Mouse (Mus musculus) intestine, embryonic 15.5 days (tissue): ENCODE data around the gene Entpd1. TPM values are rescaled to one million over a fixed set of nuclear protein-coding genes. Genes with fewer than 3 reads are reported as not detected.
"Not testable (repeated sequence)": the region's sequence is repeated elsewhere in the genome, so short reads cannot be mapped to it uniquely, and the experiment has no call there.

Source experiments
- ATAC-seq: fragments of 200-750 bp; cut with Nextera tagmentation; 2 replicates; pipeline ENCODE4 v1.8.0; 2017; ENCODE audit warnings: moderate TSS enrichment, moderate library complexity
- H3K27ac ChIP-seq: fragments of 300-500 bp; sonication (generic); 2 replicates; pipeline ENCODE4 v1.5.1; 2015; ENCODE audit warnings: mild to moderate bottlenecking, inconsistent platforms
- H3K27me3 ChIP-seq: fragments of 300-500 bp; sonication (generic); replicated peaks from 2 replicates; pipeline ENCODE4 v1.6.1; 2015; ENCODE audit warnings: inconsistent platforms
- H3K36me3 ChIP-seq: fragments of 300-500 bp; sonication (generic); 2 replicates; pipeline ENCODE4 v1.6.1; 2015; ENCODE audit warnings: inconsistent platforms
- H3K4me1 ChIP-seq: fragments of 300-500 bp; sonication (generic); replicated peaks from 2 replicates; pipeline ENCODE4 v1.6.1; 2015; ENCODE audit warnings: inconsistent platforms
- H3K4me2 ChIP-seq: fragments of 300-500 bp; sonication (generic); replicated peaks from 2 replicates; pipeline ENCODE4 v1.6.1; 2015; ENCODE audit warnings: mild to moderate bottlenecking, inconsistent platforms
- H3K4me3 ChIP-seq: fragments of 300-500 bp; sonication (generic); replicated peaks from 2 replicates; pipeline ENCODE4 v1.5.1; 2015; ENCODE audit warnings: inconsistent platforms
- H3K9ac ChIP-seq: fragments of 300-500 bp; sonication (generic); 2 replicates; pipeline ENCODE4 v1.6.1; 2015; ENCODE audit warnings: inconsistent platforms
- H3K9me3 ChIP-seq: fragments of 300-500 bp; sonication (generic); 2 replicates; pipeline ENCODE4 v1.6.1; 2016; ENCODE audit warnings: inconsistent platforms
- WGBS: fragments of 180-500 bp; shearing (Covaris S2); methylation state at CpG from one replicate; pipeline ENCODE4 v1.1.7; 2015; 5-methylcytosine and 5-hydroxymethylcytosine counted together
- polyA plus RNA-seq: library from polyadenylated mRNA; unstranded; fragments of >200 nt; fragmentation: Nextera tagmentation; extraction: Ambion mirVana; gene quantifications from 2 replicates; pipeline ENCODE4 v1.2.1, GENCODE M21; 2015

Entpd1 gene
- polyA plus RNA-seq, 1 experiment from 2014 or later = 7.8 TPM

DNA sequence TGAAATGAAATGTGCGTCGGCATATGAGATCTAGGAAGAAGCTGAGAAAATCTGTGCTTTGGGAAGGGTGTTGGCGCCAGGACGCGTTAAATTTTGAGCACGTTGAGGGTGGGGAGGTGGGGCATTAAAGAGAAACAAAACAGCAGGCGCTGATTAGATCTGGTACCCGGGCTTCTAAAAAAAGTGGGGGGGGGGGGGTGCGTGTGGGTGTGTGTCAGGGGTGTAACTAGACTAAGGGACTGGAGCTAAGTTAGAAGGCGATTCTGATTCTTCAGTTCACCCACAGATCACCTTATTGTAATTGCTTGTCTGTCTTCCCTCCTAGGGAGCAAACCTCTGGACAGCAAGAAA is 22.7 kb upstream of the Entpd1 start:
- Histone ChIP-seq H3K4me3 (peak overlapping the region; percentile 86), H3K4me1 (peaks cover 5% of the 10 kb centered on the region), H3K4me2 (peak overlapping the region; percentile 71), H3K36me3 (no peaks in the 10 kb centered on the region), H3K27ac (peak overlapping the region; percentile 77), H3K9ac (peak overlapping the region; percentile 22), H3K9me3 (no peaks in the 10 kb centered on the region), H3K27me3 (no peaks in the 10 kb centered on the region)
- WGBS = under 1% methylated on average over 10 of the region's 10 CpGs
- ATAC-seq = no peak

DNA sequence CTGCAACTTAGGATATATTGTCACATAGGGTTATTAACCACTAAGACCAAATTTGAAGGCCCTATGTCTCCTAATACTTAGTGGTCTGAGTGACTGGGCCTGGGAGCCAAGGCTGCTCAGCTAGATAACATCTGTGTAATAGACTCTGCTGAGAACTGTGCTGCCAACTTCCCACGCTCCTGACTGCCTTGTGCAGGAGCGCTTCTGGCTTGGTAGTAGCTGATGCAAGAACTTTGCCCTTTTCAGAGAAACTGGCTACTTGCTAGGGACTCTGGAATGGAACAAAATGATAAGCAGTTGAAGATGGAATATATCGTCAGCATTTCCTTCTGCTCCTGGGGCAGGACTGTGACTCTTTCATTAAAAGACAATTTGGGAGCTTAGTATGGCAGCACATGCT is 16.9 kb upstream of the Entpd1 start:
- Histone ChIP-seq H3K36me3 (no peaks in the 10 kb centered on the region), H3K27me3 (no peaks in the 10 kb centered on the region), H3K4me3 (no peak overlapping the region), H3K9ac (no peak overlapping the region), H3K4me1 (no peaks in the 10 kb centered on the region), H3K27ac (no peak overlapping the region), H3K4me2 (no peak overlapping the region), H3K9me3 (no peaks in the 10 kb centered on the region)
- WGBS = 71% methylated on average over 3 of the region's 3 CpGs
- ATAC-seq = peak; percentile 78

DNA sequence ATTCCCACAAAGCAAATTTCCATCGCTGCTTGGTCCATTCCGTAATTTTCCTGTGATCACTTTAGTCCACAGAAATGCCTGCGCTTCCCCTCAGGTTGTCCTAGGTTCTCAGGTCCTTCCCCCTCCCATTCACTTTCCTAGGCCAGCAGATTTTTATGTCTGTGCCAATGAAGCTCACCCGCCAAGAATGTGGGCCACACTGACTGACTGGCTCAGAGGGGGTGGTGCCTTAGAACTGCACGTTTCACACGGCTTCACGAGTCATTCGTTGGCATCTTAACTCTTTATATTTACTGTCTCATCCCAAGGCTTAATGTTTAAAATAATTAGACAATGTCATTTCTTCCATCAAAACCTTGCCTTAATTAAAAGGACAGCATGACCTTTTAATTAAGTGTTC is 16.3 kb upstream of the Entpd1 start:
- Histone ChIP-seq H3K27ac (no peak overlapping the region), H3K36me3 (no peaks in the 10 kb centered on the region), H3K9ac (no peak overlapping the region), H3K4me2 (no peak overlapping the region), H3K4me1 (no peaks in the 10 kb centered on the region), H3K27me3 (no peaks in the 10 kb centered on the region), H3K9me3 (no peaks in the 10 kb centered on the region), H3K4me3 (no peak overlapping the region)
- ATAC-seq = no peak
- WGBS = 83% methylated on average over 8 of the region's 8 CpGs

DNA sequence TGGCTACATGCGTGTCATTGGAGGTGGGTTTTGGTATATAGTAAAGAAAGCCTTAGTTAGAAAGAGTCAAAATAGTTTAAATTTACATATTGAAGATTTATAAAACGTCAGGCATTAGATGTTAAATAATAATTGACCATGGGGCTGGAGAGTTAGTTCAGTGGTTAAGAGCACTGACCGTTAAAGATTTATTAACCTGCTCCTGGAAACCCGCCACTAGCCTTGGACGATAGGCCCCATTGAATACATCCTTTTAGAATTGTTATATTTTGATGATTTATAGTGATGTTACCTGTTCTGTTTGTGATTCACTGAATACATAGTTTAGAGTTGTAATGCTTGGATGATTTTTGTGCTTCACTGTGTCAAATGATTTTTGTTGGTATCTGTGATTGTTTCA is 11.3 kb upstream of the Entpd1 start:
- not testable (repeated sequence) for H3K4me1 ChIP-seq, H3K4me3 ChIP-seq, H3K36me3 ChIP-seq, H3K27me3 ChIP-seq, H3K27ac ChIP-seq, H3K4me2 ChIP-seq, H3K9me3 ChIP-seq, H3K9ac ChIP-seq, ATAC-seq
- whole genome bisulfite sequencing = 88% methylated on average over 5 of the region's 5 CpGs

DNA sequence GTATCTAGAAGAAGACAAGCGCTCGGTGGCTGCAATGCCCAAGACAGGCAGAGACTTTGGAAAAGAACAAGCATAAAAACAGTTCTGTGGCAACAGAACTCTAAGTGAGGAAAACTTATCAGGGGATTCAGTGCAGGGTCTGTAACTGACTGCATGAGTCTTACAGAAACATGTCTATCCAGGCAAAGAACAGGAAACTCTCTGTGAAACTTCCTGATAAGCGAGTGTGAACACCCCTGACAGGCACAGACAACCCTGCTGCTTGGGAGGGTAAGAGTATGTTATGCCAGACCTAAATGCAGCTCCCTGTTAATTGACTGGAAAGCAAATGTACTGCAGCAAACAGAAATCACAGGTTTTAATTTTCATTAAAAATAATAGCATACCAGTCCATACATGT is 10.3 kb upstream of the Entpd1 start:
- Histone ChIP-seq H3K4me3 (no peak overlapping the region), H3K9ac (no peak overlapping the region), H3K4me1 (no peaks in the 10 kb centered on the region), H3K36me3 (0 out of 2 replicates have a peak, but pooled peaks cover 4% of the 10 kb centered on the region), H3K27ac (no peak overlapping the region), H3K27me3 (no peaks in the 10 kb centered on the region), H3K9me3 (no peaks in the 10 kb centered on the region), H3K4me2 (no peak overlapping the region)
- ATAC-seq = no peak
- WGBS = 92% methylated on average over 3 of the region's 3 CpGs

DNA sequence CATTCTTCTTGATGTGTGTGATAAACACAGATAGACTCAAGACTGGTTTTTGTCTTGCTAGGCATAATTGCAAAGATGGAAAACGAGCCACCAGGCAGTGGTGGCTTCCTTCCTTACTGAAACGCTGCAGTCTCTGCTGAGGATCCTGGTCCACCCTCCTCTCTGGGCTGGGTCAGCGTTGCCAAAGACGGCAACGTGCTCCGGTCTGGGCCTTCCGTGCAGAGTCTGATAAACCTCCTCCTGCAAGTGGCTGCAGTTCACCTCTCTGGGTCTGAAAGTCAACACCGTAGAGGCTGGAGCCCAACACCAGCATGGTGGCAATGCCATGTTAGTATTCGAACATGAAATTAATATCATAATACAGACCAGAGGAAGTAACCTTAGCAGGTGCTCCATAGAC is 7.0 kb upstream of the Entpd1 start:
- Histone ChIP-seq H3K9me3 (no peaks in the 10 kb centered on the region), H3K27me3 (no peaks in the 10 kb centered on the region), H3K4me3 (no peak overlapping the region), H3K4me2 (no peak overlapping the region), H3K36me3 (0 out of 2 replicates have a peak, but pooled peaks cover 4% of the 10 kb centered on the region), H3K27ac (no peak overlapping the region), H3K9ac (no peak overlapping the region), H3K4me1 (no peaks in the 10 kb centered on the region)
- 92% methylated on average over 9 of the region's 9 CpGs for WGBS
- no peak for ATAC-seq

DNA sequence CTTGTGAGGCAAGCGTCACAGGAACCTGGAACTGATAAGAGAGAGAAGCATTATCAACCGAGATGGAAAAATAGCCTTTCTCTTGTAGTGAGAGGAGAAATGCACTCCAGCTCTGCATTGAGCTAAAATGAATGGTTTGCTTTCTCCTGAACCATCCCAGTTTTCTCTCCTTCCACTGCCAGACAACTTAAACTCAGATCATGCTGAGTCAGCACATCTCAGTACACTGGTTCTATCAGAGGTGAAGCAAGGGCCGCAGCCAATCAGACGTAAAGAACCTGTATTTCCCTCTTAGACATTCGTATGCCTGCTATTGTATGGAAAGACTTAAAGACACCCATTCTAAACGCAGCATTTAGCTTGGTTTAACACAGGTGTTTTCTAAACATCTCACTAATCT is 4.5 kb upstream of the Entpd1 start:
- no peak for ATAC-seq
- H3K4me3 ChIP-seq = no peak overlapping the region
- 89% methylated on average over 6 of the region's 6 CpGs for WGBS
- no peaks in the 10 kb centered on the region for H3K27me3 ChIP-seq
- H3K9me3 ChIP-seq = no peaks in the 10 kb centered on the region
- H3K27ac ChIP-seq = no peak overlapping the region
- H3K4me1 ChIP-seq = peaks cover 5% of the 10 kb centered on the region; the same call in 1 of the 2 replicates
- H3K4me2 ChIP-seq = no peak overlapping the region
- H3K9ac ChIP-seq = no peak overlapping the region
- 0 out of 2 replicates have a peak, but pooled peaks cover 4% of the 10 kb centered on the region for H3K36me3 ChIP-seq

DNA sequence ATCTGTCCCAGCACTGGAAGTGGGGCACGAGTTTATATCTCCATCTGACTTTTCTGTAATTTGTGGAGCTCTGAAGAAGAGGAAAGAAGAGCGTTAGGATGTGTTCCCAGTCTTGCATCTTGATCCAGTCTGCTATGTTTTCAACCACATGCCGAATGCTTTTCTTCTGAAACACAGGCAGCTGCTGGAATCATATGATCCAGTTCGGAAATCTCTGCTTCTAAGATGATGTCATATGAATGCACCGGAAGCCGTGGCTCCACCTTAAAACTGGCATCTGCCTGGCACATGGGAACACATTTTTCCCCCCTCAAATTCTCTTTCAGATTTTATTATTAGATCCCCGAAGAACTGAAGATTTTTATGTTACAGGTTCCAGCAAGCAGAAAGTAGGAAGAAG is 2.6 kb downstream of the Entpd1 start:
- no peaks in the 10 kb centered on the region for H3K36me3 ChIP-seq
- H3K9ac ChIP-seq = no peak overlapping the region
- 70% methylated on average over 7 of the region's 7 CpGs for WGBS
- H3K27me3 ChIP-seq = no peaks in the 10 kb centered on the region
- H3K4me2 ChIP-seq = no peak overlapping the region
- peaks cover 5% of the 10 kb centered on the region; the same call in 1 of the 2 replicates for H3K4me1 ChIP-seq
- no peak overlapping the region for H3K4me3 ChIP-seq
- ATAC-seq = no peak
- no peak overlapping the region for H3K27ac ChIP-seq
- no peaks in the 10 kb centered on the region for H3K9me3 ChIP-seq

DNA sequence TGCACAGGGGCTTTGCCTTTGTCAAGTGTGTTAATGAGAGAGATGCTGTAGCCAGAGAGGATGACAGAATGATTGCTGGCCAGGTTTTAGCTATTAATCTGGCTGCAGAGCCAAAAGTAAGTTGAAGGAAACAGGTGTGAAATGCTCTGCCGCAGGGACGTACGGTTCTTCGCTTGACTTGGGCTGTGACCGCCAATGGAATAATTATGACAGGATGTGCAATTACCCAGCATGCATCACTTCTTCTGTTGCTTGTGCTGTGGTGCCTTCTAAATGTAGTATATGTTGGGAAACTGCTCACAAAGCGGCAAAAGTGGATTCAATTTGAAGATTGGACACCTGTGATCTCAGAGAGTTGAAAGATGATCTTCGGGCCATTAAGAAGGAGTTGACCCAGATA is 3.9 kb downstream of the Entpd1 start:
- 75% methylated on average over 7 of the region's 7 CpGs for WGBS
- H3K9me3 ChIP-seq = no peaks in the 10 kb centered on the region
- H3K4me3 ChIP-seq = no peak overlapping the region
- no peaks in the 10 kb centered on the region for H3K36me3 ChIP-seq
- no peak overlapping the region for H3K9ac ChIP-seq
- H3K4me2 ChIP-seq = no peak overlapping the region
- no peak for ATAC-seq
- peaks cover 5% of the 10 kb centered on the region; the same call in 1 of the 2 replicates for H3K4me1 ChIP-seq
- H3K27me3 ChIP-seq = no peaks in the 10 kb centered on the region
- no peak overlapping the region for H3K27ac ChIP-seq

DNA sequence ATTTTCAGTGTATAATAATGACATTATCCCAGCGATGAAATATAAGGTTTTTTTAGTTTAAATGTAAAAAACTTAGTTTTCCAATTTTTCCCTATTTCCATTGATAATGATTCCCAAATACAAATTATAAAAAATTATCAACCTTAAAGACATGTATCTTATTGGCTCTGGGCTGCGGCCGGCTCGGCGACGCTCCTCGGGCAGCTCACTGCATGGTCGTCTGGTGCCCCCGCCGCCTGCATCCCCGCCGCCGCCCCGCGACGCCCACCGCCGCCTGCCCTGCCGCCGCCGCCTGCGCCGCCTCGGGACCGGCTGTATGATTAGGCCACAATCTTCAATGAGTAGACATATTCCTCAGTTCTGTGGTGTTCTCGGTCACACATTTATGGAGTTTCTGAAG is 9.4 kb downstream of the Entpd1 start:
- 56% methylated on average over 18 of the region's 26 CpGs for WGBS
- not testable (repeated sequence) for H3K4me1 ChIP-seq

DNA sequence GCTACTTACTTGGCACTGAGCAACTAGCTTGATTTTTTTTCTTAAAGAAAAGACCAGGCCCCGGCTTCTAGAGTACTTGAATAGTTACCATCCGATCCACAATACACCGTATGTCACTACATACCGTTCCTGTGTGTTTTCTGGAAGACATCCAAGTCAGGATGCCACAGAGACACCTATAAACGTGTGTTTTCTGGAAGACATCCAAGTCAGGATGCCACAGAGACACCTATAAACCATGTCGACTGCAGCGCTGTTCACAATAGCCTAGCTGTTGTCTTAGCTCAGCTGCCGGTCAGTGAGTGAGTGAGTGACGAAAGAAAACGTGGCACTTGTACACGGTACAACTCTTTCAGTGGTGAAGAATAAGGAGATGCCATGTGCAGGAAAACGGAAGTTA is 13.8 kb downstream of the Entpd1 start:
- no peak for ATAC-seq
- Histone ChIP-seq H3K4me3 (no peak overlapping the region), H3K4me2 (no peak overlapping the region), H3K4me1 (no peaks in the 10 kb centered on the region), H3K27me3 (no peaks in the 10 kb centered on the region), H3K27ac (no peak overlapping the region), H3K36me3 (no peaks in the 10 kb centered on the region), H3K9me3 (no peaks in the 10 kb centered on the region), H3K9ac (no peak overlapping the region)
- 55% methylated on average over 12 of the region's 12 CpGs for whole genome bisulfite sequencing

More for the DNA sequence above, 9.4 kb downstream of the Entpd1 start:
- H3K9ac ChIP-seq, H3K27me3 ChIP-seq, H3K36me3 ChIP-seq, H3K4me2 ChIP-seq, H3K9me3 ChIP-seq, ATAC-seq, H3K4me3 ChIP-seq, H3K27ac ChIP-seq: not testable (repeated sequence)

DNA sequence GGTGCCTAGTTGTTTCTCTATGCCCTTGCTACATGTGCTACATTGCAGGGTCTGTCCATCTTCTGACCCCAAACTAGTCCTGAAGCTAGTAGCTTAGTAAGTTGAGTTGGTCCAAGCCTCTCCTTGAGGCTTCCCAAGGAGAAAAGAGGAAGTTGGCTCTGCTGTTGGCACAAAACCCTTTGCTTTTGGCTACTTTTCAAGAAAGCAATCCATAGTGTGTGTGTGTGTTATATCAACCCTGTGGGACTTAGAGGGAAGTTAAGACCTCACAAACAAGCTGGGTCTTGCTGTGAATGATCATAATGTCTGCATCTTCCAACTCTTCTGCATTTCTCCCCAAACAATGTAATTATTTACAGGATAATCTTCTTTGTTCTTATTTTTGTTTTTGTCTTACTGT is 16.8 kb downstream of the Entpd1 start:
- Histone ChIP-seq H3K4me2 (no peak overlapping the region), H3K4me1 (0 out of 2 replicates have a peak, but pooled peaks cover 5% of the 10 kb centered on the region), H3K9ac (no peak overlapping the region), H3K4me3 (no peak overlapping the region), H3K9me3 (no peaks in the 10 kb centered on the region), H3K27ac (no peak overlapping the region), H3K27me3 (no peaks in the 10 kb centered on the region), H3K36me3 (no peaks in the 10 kb centered on the region)
- no peak for ATAC-seq

DNA sequence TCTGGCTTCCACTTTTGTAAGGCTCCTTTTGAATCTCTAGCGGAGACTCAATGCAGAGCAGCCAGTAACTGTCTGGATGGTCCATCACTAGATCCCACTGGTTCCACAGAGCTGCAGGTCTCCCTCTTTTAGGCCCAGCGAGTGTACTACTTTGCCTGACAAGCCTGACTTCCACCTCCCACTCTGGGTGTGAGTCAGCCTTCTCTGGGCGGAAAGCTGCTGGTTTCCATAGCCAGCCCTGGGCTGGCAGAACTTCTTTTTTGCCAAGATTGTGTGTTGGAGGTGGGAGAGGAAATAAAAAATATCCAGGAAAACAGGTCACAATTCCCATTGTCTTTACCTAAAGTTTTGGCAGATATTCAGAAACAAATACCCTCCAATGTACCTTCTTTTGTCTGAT is 17.9 kb downstream of the Entpd1 start:
- Histone ChIP-seq H3K9ac (no peak overlapping the region), H3K9me3 (no peaks in the 10 kb centered on the region), H3K36me3 (no peaks in the 10 kb centered on the region), H3K27ac (no peak overlapping the region), H3K4me2 (no peak overlapping the region), H3K4me1 (0 out of 2 replicates have a peak, but pooled peaks cover 5% of the 10 kb centered on the region), H3K4me3 (no peak overlapping the region), H3K27me3 (no peaks in the 10 kb centered on the region)
- ATAC-seq = no peak
- WGBS = 85% methylated on average over 3 of the region's 3 CpGs
